Mouse (Mus musculus) right cerebral cortex, postnatal 4 days (tissue): ENCODE data around the gene Olfr1310.
"Not testable (repeated sequence)": the region's sequence is repeated elsewhere in the genome, so short reads cannot be mapped to it uniquely, and the experiment has no call there.

ENCODE experiments used
- DNase-seq: peaks from one replicate; pipeline ENCODE4 v3.0.0-alpha.2; 2022

Olfr1310 gene

DNA sequence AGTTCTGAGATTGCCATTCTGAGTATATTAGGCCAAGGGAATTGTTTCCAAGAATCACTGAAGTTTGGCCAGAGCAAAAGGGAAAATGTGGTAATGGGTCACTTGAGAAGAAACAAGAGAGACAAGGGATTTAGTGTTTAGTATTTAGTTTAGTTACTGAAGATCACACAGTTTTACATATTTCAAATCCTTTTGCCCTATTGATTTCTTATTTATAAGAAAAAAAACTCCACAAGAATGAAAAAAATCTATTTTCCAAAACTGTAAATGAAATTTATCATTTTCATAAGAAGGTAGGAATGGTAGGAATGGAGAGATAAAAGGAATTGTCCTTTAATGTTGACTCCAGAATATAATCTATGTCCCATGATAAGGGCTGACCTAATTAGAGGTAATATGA is at the start of gene Olfr1310:
Gene Olfr1310 (minus strand): TSS at position 101 of the 400 bp plus-strand sequence.
- no peak for DNase-seq

DNA sequence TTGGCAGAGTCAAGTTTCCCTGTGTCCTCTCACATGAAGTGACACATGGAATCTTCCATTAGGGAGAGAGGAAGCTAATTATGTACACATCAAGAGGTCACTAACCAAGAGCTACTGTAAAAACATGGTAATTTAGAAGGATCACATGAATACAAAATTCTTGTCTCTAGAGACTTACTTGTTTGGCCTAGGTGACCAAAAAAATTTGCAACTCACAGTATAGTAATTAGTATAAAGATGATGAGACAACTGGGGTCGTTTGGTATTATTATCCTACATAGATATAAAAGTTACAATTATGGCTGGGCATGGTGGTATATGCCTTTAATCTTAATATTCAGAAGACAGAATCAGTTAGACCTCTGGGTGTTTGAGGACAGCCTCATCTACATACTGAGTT is 37.6 kb upstream of the Olfr1310 start, which contains the start of gene Olfr1312:
Gene Olfr1312 (minus strand): TSS at position 101 of the 400 bp plus-strand sequence.
- no peak for DNase-seq

DNA sequence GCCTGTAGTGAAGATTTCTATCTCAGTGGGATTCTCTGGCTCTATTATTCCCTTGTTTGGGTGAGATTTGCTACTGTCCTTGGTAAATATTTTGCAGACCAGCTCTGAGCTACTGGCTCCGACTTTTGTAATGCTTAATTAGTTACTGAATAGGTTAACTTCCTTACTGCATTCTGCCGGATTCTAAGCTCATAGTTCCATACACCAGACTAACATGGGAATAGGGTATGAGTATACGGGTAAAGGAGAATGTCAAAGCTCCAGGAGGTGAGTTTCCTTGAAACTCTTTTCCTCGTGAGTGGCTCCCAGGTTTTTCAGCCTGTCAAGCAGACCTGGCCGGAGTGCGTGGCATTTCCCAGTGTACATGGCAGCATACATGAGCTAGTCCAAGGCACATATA is 14.5 kb upstream of the Olfr1310 start:
- DNase-seq = not testable (repeated sequence)

DNA sequence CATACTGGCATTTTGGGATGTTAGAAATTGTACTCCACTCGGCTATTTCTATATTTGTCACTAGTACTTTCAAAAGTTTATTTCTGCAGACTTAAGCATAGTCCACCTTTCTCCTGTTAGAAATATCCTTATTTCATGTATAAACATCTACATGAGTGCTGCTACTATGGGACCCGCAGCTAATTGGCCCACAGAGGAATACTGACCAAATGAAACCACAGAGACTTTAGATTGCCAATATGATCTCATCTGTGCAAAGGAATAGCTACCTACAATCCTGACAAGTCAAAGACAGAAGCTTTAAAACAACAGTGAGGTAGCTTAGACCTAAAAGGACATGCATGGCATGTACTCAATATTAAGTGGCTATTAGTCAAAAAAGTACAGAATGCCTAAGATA is 11.8 kb upstream of the Olfr1310 start, which contains the start of gene Olfr1311:
Gene Olfr1311 (minus strand): TSS at position 101 of the 400 bp plus-strand sequence.
- DNase-seq = no peak

DNA sequence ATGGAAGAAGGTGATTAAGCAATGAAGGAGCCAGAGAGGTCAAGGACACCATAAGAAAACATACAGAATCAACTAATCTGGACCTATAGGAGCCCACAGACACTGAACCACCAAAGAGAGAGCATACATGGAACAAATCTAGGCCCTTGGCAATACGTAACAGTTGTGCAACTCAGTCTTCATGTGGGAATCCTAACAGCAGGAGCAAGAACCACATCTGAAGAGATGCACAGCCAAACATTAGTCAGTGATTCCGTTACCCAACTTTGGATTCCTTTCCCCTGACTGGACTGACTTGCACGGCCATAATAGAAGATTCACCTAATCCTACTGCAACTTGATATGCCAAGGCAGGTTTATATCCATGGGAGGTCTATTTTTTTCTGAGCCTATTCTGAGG is 2.4 kb upstream of the Olfr1310 start:
- no peak for DNase-seq

DNA sequence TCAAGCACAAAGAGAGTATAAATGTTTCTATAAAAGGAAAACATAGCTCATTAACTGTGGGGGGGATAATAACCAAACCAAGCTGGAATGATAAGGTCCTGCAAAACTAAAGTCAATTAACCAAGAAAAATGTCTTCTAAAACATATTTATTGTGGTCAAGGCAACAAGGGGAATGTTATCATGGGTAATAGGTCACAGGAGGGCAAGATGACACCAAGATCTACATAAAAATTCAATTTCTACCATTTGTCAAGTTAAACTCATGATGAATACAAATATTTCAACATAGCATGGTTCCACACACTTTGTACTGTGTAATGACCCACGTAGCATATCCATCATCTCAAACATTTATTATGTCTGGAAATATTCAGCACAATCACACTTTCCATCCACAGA is 22.3 kb downstream of the Olfr1310 start, which contains the start of gene Olfr1309:
Gene Olfr1309 (minus strand): TSS at position 101 of the 400 bp plus-strand sequence.
- no peak for DNase-seq

DNA sequence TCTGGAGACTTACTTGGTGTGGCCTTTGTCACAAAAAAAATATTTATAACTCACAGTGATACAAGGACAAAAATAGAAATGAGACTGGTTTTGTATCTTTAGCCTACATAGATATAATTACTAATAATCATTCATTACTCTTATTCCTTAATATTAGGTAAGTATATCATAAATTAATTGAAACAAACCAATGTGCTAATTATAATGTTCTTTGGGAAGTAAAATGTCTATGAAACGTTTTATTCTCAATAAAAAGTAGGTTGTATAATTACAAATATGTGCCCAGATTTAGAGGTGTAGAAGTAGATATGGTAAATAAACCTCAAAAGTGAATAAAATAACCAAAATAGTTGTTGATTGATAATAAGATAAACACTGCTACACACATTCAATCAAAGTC is 47.7 kb downstream of the Olfr1310 start, which contains the start of gene Olfr1308:
Gene Olfr1308 (minus strand): TSS at position 101 of the 400 bp plus-strand sequence.
- no peak for DNase-seq
